Mouse (Mus musculus) liver, embryonic 16.5 days (tissue): ENCODE measurements at regions not wholly inside any gene's neighbourhood (a gene's known extent, or its start where the extent isn't known, plus 50 kb on each side); places are given as distances from the start of the nearest gene placed in this dataset.

Experiments
- ATAC-seq: fragments of 200-750 bp; cut with Nextera tagmentation; 2 replicates; pipeline ENCODE4 v1.8.0; 2017; ENCODE audit warnings: low read depth, mild to moderate bottlenecking, moderate number of reproducible peaks, moderate library complexity
- H3K27ac ChIP-seq: fragments of 300-500 bp; sonication (generic); 2 replicates; pipeline ENCODE4 v1.5.1; 2014; ENCODE audit warnings: mild to moderate bottlenecking, low read length
- H3K27me3 ChIP-seq: fragments of 300-500 bp; sonication (generic); 2 replicates; pipeline ENCODE4 v1.6.1; 2014; ENCODE audit warnings: low read depth, low read length, mixed read lengths; ENCODE audit not compliant: control insufficient read depth, insufficient read depth
- H3K36me3 ChIP-seq: fragments of 300-500 bp; sonication (generic); 2 replicates; pipeline ENCODE4 v1.6.1; 2014; ENCODE audit warnings: mild to moderate bottlenecking; ENCODE audit not compliant: control insufficient read depth, insufficient read depth
- H3K4me1 ChIP-seq: fragments of 300-500 bp; sonication (generic); 2 replicates; pipeline ENCODE4 v1.6.1; 2014; ENCODE audit warnings: low read depth, low read length, mixed read lengths; ENCODE audit not compliant: control insufficient read depth
- H3K4me2 ChIP-seq: fragments of 300-500 bp; sonication (generic); 2 replicates; pipeline ENCODE4 v1.6.1; 2014; ENCODE audit warnings: low read depth, low read length, mixed read lengths
- H3K4me3 ChIP-seq: fragments of 300-500 bp; sonication (generic); 2 replicates; pipeline ENCODE4 v1.5.1; 2014; ENCODE audit warnings: low read depth, mild to moderate bottlenecking, low read length
- H3K9ac ChIP-seq: fragments of 300-500 bp; sonication (generic); 2 replicates; pipeline ENCODE4 v1.6.1; 2014; ENCODE audit warnings: low read depth, low read length
- H3K9me3 ChIP-seq: fragments of 300-500 bp; sonication (generic); replicated peaks from 2 replicates; pipeline ENCODE4 v1.6.1; 2016; ENCODE audit warnings: low read length; ENCODE audit not compliant: control insufficient read depth
- WGBS: fragments of 180-500 bp; shearing (Covaris S2); extraction: QIAGEN DNeasy Blood & Tissue Kit; methylation state at CpG from one replicate; pipeline ENCODE4 v1.1.7; 2014; ENCODE audit not compliant: insufficient replicate concordance; 5-methylcytosine and 5-hydroxymethylcytosine counted together

GRCm38 (mm10) chr10:111382206-111382930 lies 83.9 kb downstream of the Bbs10 start:
- 48% methylated on average over 4 of the region's 4 CpGs for WGBS
- H3K9ac ChIP-seq: no peak overlapping the region
- H3K27ac ChIP-seq: no peak overlapping the region
- H3K4me2 ChIP-seq: no peak overlapping the region
- H3K36me3 ChIP-seq: no peaks in the 10 kb centered on the region
- no peaks in the 10 kb centered on the region for H3K27me3 ChIP-seq
- ATAC-seq: no peak
- H3K4me3 ChIP-seq: no peak overlapping the region
- H3K4me1 ChIP-seq: no peaks in the 10 kb centered on the region
- H3K9me3 ChIP-seq: no peaks in the 10 kb centered on the region

- no peak overlapping the region for H3K4me2 ChIP-seq
- H3K36me3 ChIP-seq: no peaks in the 10 kb centered on the region
- 63% methylated on average over 9 of the region's 9 CpGs for WGBS
- H3K9ac ChIP-seq: no peak overlapping the region
- peaks cover 2% of the 10 kb centered on the region; the same call in 1 of the 2 replicates for H3K4me1 ChIP-seq
- H3K4me3 ChIP-seq: no peak overlapping the region
- H3K27ac ChIP-seq: no peak overlapping the region
- H3K9me3 ChIP-seq: no peaks in the 10 kb centered on the region
- no peak for ATAC-seq
- no peaks in the 10 kb centered on the region for H3K27me3 ChIP-seq
Observed at GRCm38 (mm10) chr10:111385561-111385960, 87.1 kb downstream of the Bbs10 start.

GRCm38 (mm10) chr10:111387869-111388538 lies 85.0 kb upstream of the Nap1l1 start:
- H3K4me1 ChIP-seq: peaks cover 2% of the 10 kb centered on the region; the same call in 1 of the 2 replicates
- H3K9ac ChIP-seq: no peak overlapping the region
- H3K27me3 ChIP-seq: no peaks in the 10 kb centered on the region
- H3K4me3 ChIP-seq: no peak overlapping the region
- no peaks in the 10 kb centered on the region for H3K9me3 ChIP-seq
- no peak overlapping the region for H3K27ac ChIP-seq
- H3K36me3 ChIP-seq: no peaks in the 10 kb centered on the region
- ATAC-seq: no peak
- 50% methylated on average over 18 of the region's 18 CpGs for WGBS
- H3K4me2 ChIP-seq: no peak overlapping the region

GRCm38 (mm10) chr10:111388545-111389320 lies 84.3 kb upstream of the Nap1l1 start:
- no peaks in the 10 kb centered on the region for H3K27me3 ChIP-seq
- H3K4me1 ChIP-seq: peaks cover 2% of the 10 kb centered on the region; the same call in 1 of the 2 replicates
- no peak overlapping the region for H3K9ac ChIP-seq
- ATAC-seq: no peak
- H3K4me3 ChIP-seq: no peak overlapping the region
- H3K4me2 ChIP-seq: no peak overlapping the region
- no peaks in the 10 kb centered on the region for H3K36me3 ChIP-seq
- 59% methylated on average over 12 of the region's 12 CpGs for WGBS
- no peak overlapping the region for H3K27ac ChIP-seq
- no peaks in the 10 kb centered on the region for H3K9me3 ChIP-seq

- WGBS: 65% methylated on average over 9 of the region's 9 CpGs
- no peak overlapping the region for H3K9ac ChIP-seq
- H3K36me3 ChIP-seq: no peaks in the 10 kb centered on the region
- H3K4me2 ChIP-seq: no peak overlapping the region
- H3K27me3 ChIP-seq: no peaks in the 10 kb centered on the region
- ATAC-seq: peak; percentile 51; the same call in 1 of the 2 replicates
- no peak overlapping the region for H3K4me3 ChIP-seq
- peaks cover 2% of the 10 kb centered on the region; the same call in 1 of the 2 replicates for H3K4me1 ChIP-seq
- H3K9me3 ChIP-seq: no peaks in the 10 kb centered on the region
- H3K27ac ChIP-seq: no peak overlapping the region
Observed at GRCm38 (mm10) chr10:111389890-111390289, 83.1 kb upstream of the Nap1l1 start.

GRCm38 (mm10) chr10:111394421-111394820 lies 78.6 kb upstream of the Nap1l1 start:
- Histone ChIP-seq H3K4me2 (no peak overlapping the region), H3K9me3 (no peaks in the 10 kb centered on the region), H3K4me1 (peaks cover 2% of the 10 kb centered on the region; the same call in 1 of the 2 replicates), H3K27me3 (no peaks in the 10 kb centered on the region), H3K36me3 (no peaks in the 10 kb centered on the region), H3K9ac (no peak overlapping the region), H3K27ac (no peak overlapping the region), H3K4me3 (no peak overlapping the region)
- WGBS: 85% methylated on average over 9 of the region's 9 CpGs
- ATAC-seq: no peak

- WGBS: 71% methylated on average over 6 of the region's 6 CpGs
- ATAC-seq: peak; percentile 84
- no peaks in the 10 kb centered on the region for H3K36me3 ChIP-seq
Observed at GRCm38 (mm10) chr10:111405071-111405470, 68.0 kb upstream of the Nap1l1 start.

GRCm38 (mm10) chr10:111408887-111409286 lies 64.1 kb upstream of the Nap1l1 start:
- Histone ChIP-seq H3K4me3 (no peak overlapping the region), H3K36me3 (no peaks in the 10 kb centered on the region), H3K9ac (no peak overlapping the region), H3K4me2 (no peak overlapping the region), H3K9me3 (no peaks in the 10 kb centered on the region), H3K27ac (no peak overlapping the region), H3K27me3 (no peaks in the 10 kb centered on the region), H3K4me1 (no peaks in the 10 kb centered on the region)
- WGBS: 70% methylated on average over 3 of the region's 3 CpGs
- ATAC-seq: no peak

More at GRCm38 (mm10) chr10:111405071-111405470, 68.0 kb upstream of the Nap1l1 start:
- Histone ChIP-seq H3K27me3 (no peaks in the 10 kb centered on the region), H3K27ac (no peak overlapping the region), H3K4me2 (no peak overlapping the region), H3K4me3 (no peak overlapping the region), H3K9me3 (no peaks in the 10 kb centered on the region), H3K4me1 (no peaks in the 10 kb centered on the region), H3K9ac (no peak overlapping the region)
